Mouse (Mus musculus) cerebellum, adult 2 months (tissue): ENCODE measurements around the gene Ankrd12.

ENCODE experiments used
- CTCF ChIP-seq: fragments of 200-500 bp; IDR thresholded peaks from 2 replicates; pipeline ENCODE4 v1.5.1; 2011; ENCODE audit warnings: low read depth, mild to moderate bottlenecking, control low read depth, low read length, moderate library complexity, borderline replicate concordance; ENCODE audit not compliant: insufficient read depth
- POLR2A ChIP-seq: fragments of 200-500 bp; IDR thresholded peaks from 2 replicates; pipeline ENCODE4 v1.6.1; 2011; ENCODE audit warnings: low read length, control low read depth, borderline replicate concordance; ENCODE audit not compliant: insufficient read depth

GRCm38 (mm10) chr17:65930158-65930826 is 146.6 kb downstream of the Ankrd12 start:
- no peak for TF ChIP-seq CTCF
- TF ChIP-seq POLR2A, result no peak
